Mouse (Mus musculus) CD8-positive naive resting alpha-beta T cell, adult 57 days (primary cell): ENCODE results near the gene Tas2r107. TPM values are rescaled to one million over a fixed set of nuclear protein-coding genes. Genes with fewer than 3 reads are reported as not detected.

Experiments used
- total RNA-seq: library from RNA; stranded (reverse); gene quantifications from one replicate; pipeline ENCODE4 v1.2.4, GENCODE M21; 2023

Tas2r107 gene
- total RNA-seq, result not detected

GRCm38 (mm10) chr6:131660049-131660448, at the start of gene Tas2r107:
Gene Tas2r107 (minus strand): TSS chr6:131660149.

GRCm38 (mm10) chr6:131689963-131690362, 30.0 kb upstream of the Tas2r107 start, which contains the start of gene Tas2r114:
Gene Tas2r114 (minus strand): TSS chr6:131690063.

GRCm38 (mm10) chr6:131687395-131687794, 27.4 kb upstream of the Tas2r107 start, which contains the start of gene Tas2r105:
Gene Tas2r105 (minus strand): TSS chr6:131687495.

GRCm38 (mm10) chr6:131685644-131686043, 25.7 kb upstream of the Tas2r107 start, which contains the start of gene Tas2r104:
Gene Tas2r104 (minus strand): TSS chr6:131685744.

DNA sequence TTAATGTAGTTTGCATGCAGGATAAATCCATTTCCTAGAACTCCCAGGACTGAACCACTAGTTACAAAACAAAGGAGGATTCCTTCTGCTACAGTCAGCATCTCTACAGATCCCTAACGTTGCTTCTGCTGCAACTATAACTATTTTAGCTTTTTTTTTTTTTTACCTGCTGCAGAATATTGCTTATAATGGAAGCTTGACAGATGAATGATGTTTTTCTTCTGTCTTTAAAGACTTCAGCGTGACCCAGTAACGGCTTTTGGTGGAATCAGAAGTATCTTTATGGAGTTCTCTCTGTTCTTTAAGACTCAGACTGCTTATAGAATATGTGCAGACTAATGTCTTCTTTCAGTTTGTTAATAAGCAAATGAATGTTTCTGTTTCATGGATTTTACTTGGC, 18.8 kb upstream of the Tas2r107 start, which contains the start of gene Tas2r106:
Tas2r106 (minus strand) TSS at position 101 of the 400 bp plus-strand sequence.

GRCm38 (mm10) chr6:131630812-131631211, 29.1 kb downstream of the Tas2r107 start, which contains the start of gene Tas2r130:
Gene Tas2r130 (minus strand): TSS chr6:131630912.

Other genes with a start within 250 kb of the Tas2r107 start
- not detected for gene 5430401F13Rik, start 173.7 kb downstream of the Tas2r107 start, total RNA-seq
- not detected for gene Gm6619, start 173.7 kb downstream of the Tas2r107 start, total RNA-seq
- not detected for gene Tas2r130, start 29.2 kb downstream of the Tas2r107 start, total RNA-seq
- gene Tas2r106, start 18.7 kb upstream of the Tas2r107 start, total RNA-seq, result not detected
- gene Tas2r104, start 25.6 kb upstream of the Tas2r107 start, total RNA-seq, result not detected
- gene Tas2r105, start 27.3 kb upstream of the Tas2r107 start, total RNA-seq, result not detected
- not detected for gene Tas2r114, start 29.9 kb upstream of the Tas2r107 start, total RNA-seq